Mouse (Mus musculus): Measurements from ENCODE around the gene Ctla4.

DNA sequence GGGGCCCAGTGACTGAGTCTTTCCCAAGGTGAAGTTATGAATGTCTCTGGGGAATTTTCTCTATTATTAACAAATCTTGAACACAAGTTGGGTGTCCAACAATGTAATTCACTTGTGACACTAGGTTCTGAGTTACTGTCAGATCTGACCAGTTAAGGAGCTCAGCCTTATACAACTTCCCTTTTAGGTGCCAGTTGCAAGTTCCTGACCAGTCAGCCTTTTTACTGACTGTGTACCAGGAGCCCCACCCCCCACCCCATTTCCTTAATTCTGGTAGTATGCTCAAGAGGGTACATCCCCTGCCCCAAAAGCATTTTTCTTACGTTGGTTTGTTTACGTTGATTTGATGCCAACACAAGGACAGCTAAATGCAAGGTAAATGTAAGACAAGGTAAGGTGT lies 21.6 kb upstream of the Ctla4 start:
- TF ChIP-seq CEBPB (IDR thresholded peaks at IDR 0.05; ENCODE audit: low read depth) (no peak), CTCF (IDR thresholded peaks at IDR 0.05; ENCODE audit: control insufficient read depth, insufficient read depth, insufficient read length) (no peak)

Measured in C2C12 (cell line).